Mouse (Mus musculus): ENCODE measurements around the gene Thada.

DNA sequence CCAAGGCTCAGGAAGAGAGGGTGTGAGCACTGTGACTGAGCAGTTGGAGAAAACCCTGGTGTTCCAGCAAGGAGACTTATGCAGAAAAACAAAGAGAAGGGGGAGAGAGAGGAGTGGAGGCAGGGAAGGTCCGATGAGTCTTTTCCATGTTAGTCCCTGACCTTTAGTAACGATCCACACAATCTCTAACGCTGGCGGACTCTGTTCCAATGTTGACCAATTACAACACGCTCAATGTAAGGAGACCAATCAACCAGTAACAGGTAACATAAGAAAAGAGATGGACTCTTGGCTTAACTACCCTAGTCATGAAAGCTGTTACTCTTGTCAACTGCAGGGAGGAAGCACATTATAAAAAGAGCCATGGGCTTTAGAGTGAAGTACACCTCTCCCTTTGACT, 160.9 kb downstream of the Thada start:
- no peak for TF ChIP-seq CTCF (conservative IDR thresholded peaks at IDR 0.05; ENCODE audit: insufficient read depth, insufficient read length, low read depth, low read length)
- TF ChIP-seq POLR2A (IDR thresholded peaks at IDR 0.05; ENCODE audit: low read depth, low read length) = no peak
